Mouse (Mus musculus) ovary, postnatal 10 days (tissue): ENCODE measurements at regions not wholly inside any gene's neighbourhood (a gene's known extent, or its start where the extent isn't known, plus 50 kb on each side); places are given as distances from the start of the nearest gene placed in this dataset.

ENCODE experiments used
- DNase-seq: peaks from one replicate; pipeline ENCODE4 v3.0.0; 2022; ENCODE audit warnings: low spot score

GRCm38 (mm10) chr9:47054595-47054994 lies 56.1 kb downstream of the Gm4791 start:
- DNase-seq = no peak

DNA sequence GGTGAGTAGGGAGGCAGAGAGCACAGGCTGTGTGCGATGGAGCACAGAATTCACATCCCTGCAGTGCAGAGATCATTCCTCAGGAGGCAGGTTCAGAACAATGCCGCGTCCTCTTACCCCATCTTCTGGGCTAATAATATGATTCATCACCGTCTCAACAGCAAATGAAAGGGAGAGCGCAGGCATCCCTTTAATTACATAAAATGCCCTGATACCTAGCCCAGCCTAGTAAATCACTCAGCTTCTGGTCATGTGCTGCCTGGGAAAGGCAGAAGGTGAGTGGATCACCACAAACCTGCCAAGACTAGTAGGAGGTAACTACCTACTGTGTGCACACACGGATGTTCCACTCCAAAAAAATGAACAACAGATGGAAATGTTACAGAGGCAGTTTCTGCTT lies 57.0 kb downstream of the Gm4791 start:
- DNase-seq = no peak

- DNase-seq = no peak
Observed at GRCm38 (mm10) chr9:47059339-47060005, 60.9 kb downstream of the Gm4791 start.

GRCm38 (mm10) chr9:47060757-47061156 lies 62.2 kb downstream of the Gm4791 start:
- no peak for DNase-seq

GRCm38 (mm10) chr9:47062516-47062915 lies 64.0 kb downstream of the Gm4791 start:
- DNase-seq = no peak

DNA sequence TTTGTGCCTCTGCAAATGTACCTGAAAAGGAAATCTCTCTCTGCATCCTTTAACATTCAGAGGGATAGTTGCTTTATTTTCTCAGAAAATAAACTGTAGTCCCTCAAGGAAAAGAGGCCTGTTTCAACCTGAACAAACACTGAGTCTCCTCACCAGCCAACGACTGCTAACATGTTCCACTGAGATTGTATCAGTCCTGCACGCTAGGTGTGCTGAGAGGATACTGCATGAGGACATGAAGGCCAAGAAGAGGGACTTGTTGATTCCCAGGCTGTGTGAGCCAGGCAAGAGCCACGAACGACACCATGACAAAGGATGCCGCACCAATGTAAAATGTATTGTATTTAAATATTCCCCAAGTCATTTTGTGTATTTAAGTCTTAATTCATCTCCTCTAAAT lies 65.2 kb downstream of the Gm4791 start:
- no peak for DNase-seq

DNA sequence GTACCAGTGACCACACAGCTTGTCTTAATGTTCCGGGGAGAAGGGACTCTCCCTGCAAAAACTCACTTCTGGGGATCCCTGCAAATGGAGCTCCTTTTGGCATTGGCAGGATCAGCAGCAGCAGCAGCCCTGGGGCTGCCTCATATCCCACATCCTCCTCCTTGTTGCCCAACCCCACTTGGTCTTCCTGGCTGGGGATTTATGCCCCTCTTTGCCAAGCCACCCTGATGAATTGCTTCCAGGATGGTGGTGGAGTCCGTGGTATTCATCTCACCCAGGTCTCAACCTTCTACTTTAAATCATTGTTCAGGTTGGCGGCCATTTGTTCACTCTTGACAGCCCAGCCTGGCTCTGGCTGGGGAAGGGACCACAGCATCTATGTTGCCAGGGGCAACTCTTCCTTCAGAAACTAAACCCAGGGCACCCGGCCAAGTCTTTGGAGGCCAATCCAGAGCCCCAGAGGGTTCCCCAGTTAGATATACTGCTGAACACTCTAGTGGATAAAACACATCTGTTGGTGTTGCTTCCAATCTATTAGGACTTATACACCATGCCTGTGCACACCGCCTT lies 66.0 kb downstream of the Gm4791 start:
- no peak for DNase-seq

GRCm38 (mm10) chr9:47069436-47069835 lies 70.9 kb downstream of the Gm4791 start:
- no peak for DNase-seq

- no peak for DNase-seq
Observed at GRCm38 (mm10) chr9:47070958-47071357, 72.4 kb downstream of the Gm4791 start.

DNA sequence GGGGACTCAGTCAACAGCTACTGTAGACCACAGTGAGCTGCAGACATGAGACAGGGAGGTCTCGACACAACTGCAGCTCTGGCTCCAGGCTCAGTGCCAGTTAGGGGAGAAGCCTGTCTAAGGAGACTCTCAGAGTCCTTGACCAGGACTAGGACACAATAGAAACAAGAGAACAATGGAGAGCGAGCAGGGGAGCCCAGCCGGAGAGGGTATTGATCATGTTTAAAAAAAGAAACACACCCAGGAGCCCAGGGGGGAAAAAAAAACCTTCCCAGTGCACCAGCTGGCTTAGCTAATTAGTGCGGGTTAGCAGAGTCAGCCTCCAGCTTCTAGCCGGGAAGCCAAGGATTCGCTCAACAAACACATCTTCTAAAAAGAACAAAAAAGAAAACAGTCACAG lies 78.4 kb downstream of the Gm4791 start:
- no peak for DNase-seq

DNA sequence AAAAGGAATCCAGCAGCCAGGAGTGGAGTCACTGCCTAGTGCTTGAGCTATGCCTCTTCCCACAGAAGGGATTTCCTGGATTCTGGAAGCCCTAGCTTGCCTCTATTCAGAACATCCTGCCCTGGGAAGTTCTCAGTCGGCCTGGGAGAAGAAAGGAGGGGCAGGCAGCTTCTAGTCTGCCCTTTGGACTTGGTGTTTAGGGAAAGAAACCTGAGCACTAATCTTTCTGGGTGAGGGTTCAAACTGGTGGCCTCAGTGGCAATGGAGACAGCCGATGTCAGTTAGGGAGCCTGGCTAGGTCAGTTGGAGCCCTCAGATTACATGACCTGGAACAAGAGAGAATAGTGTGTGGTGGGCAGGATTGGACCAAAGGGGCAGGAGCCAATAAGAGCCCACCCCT lies 78.9 kb downstream of the Gm4791 start:
- DNase-seq = no peak

GRCm38 (mm10) chr9:47077945-47078344 lies 79.4 kb downstream of the Gm4791 start:
- DNase-seq = no peak

GRCm38 (mm10) chr9:47081407-47081806 lies 82.9 kb downstream of the Gm4791 start:
- no peak for DNase-seq

GRCm38 (mm10) chr9:47091796-47092195 lies 93.3 kb downstream of the Gm4791 start:
- DNase-seq = no peak

GRCm38 (mm10) chr9:47095656-47096055 lies 97.1 kb downstream of the Gm4791 start:
- no peak for DNase-seq

- no peak for DNase-seq
Observed at GRCm38 (mm10) chr9:47103316-47103715, 104.8 kb downstream of the Gm4791 start.

GRCm38 (mm10) chr9:47103966-47104365 lies 105.4 kb downstream of the Gm4791 start:
- DNase-seq = no peak

GRCm38 (mm10) chr9:47108096-47108495 lies 109.6 kb downstream of the Gm4791 start:
- no peak for DNase-seq

GRCm38 (mm10) chr9:47119253-47119652 lies 120.7 kb downstream of the Gm4791 start:
- no peak for DNase-seq

GRCm38 (mm10) chr9:47123113-47123512 lies 124.6 kb downstream of the Gm4791 start:
- DNase-seq = no peak

GRCm38 (mm10) chr9:47125517-47125916 lies 127.0 kb downstream of the Gm4791 start:
- no peak for DNase-seq

- no peak for DNase-seq
Observed at GRCm38 (mm10) chr9:47126236-47126635, 127.7 kb downstream of the Gm4791 start.

GRCm38 (mm10) chr9:47127756-47128424 lies 129.3 kb downstream of the Gm4791 start:
- DNase-seq = no peak

DNA sequence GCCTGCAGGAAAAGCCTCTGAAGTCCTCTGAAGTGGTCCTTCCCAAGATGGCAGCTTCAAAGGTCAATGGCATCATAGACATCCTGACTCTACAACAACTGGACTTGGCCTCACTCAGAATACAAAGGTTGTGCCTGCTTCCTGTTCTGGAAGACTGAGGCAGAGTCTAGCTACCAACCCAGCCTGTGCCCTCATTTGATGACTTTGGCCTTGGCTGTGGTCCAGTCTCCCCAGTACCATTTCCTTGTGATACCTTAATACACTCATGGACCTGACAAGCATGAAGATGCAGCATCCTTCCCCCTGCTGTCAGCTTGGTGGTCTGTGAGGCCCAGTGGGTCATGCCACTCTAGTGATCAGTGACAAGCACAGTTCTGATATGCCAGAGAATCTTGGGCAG lies 130.6 kb downstream of the Gm4791 start:
- no peak for DNase-seq
